Mouse (Mus musculus) layer of hippocampus, adult 2 months (tissue): ENCODE data around the gene Sinhcaf. TPM values are rescaled to one million over a fixed set of nuclear protein-coding genes. Genes with fewer than 3 reads are reported as not detected.
"Not testable (repeated sequence)": the region's sequence is repeated elsewhere in the genome, so short reads cannot be mapped to it uniquely, and the experiment has no call there.

Experiments
- DNase-seq, 2 experiments: peaks; one replicate each; pipeline ENCODE4 v3.0.0; 2022; ENCODE audit warnings: low spot score in 2 of 2
- H3K27ac ChIP-seq: fragments of 200-600 bp; 2 replicates; pipeline ENCODE4 v1.8.1; 2022
- H3K4me3 ChIP-seq: fragments of 200-600 bp; 2 replicates; pipeline ENCODE4 v1.8.1; 2022; ENCODE audit warnings: mild to moderate bottlenecking
- CTCF ChIP-seq: fragments of 200-600 bp; conservative IDR thresholded peaks from 2 replicates; pipeline ENCODE4 v1.8.1; 2022; ENCODE audit warnings: antibody characterized with exemption, mild to moderate bottlenecking, moderate library complexity
- long read RNA-seq, 2 experiments: library from polyadenylated mRNA; stranded (forward); transcript quantifications; one replicate each; pipeline ENCODE4 v2.0.0; 2021; ENCODE audit warnings: borderline mapping rate in 2 of 2
- total RNA-seq, 2 experiments: library from RNA; stranded (reverse); gene quantifications; 2 replicates each; pipeline ENCODE4 v1.2.3; 2021

Gene Sinhcaf
- 1 to 10 TPM; 2.8 to 3.3 TPM for total RNA-seq
- long read RNA-seq, experiment 1, partial matches to known transcripts = 0 of 1 reads
- long read RNA-seq, experiment 1, other reads (novel, unspliced or antisense) = 0 of 1 reads
- long read RNA-seq, experiment 2, partial matches to known transcripts = 0 of 1 reads
- long read RNA-seq, experiment 2, other reads (novel, unspliced or antisense) = 1 of 1 reads

- TF ChIP-seq CTCF = no peak
- Histone ChIP-seq H3K4me3 (peak within 1 kb of the TSS; percentile 66), H3K27ac (peak within 1 kb of the TSS; percentile 51; the same call in 1 of the 2 replicates)
- DNase-seq = peak; percentile 94 to 96
Observed at GRCm38 (mm10) chr6:148946409-148946742, at the start of gene Sinhcaf. Gene Sinhcaf (minus strand): TSS chr6:148946467.

DNA sequence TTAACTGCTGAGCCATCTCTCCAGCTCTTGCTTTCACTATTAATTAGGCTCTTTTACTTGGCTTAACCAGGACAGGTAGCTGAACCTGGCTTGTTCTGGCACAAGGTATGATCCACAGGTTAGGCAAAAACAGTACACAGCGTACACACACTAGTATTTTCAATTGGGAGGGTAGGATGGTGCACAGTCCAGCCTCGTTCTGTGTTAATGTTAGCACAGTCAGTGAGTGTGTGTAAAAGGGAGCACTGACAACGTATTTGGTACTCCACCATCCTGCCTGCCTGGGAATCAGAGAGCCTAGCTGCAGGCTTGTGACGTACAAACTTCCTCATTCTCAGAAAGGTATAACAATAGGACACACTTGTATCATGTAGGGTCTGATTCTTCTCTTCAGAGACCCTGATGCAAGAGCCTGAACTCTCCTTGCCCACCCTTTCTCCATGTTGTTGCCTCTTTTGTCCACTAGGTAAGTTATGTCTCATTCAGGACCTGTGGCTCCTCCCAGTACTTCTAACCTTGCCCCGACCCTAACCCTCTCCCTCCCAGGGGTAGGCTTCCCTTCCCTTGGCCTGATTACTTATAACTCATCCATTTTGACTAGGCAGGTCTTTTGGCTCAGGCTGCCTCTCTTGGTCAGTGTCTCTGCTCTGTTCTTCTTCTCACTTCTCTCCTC lies 48.2 kb upstream of the Sinhcaf start:
- Histone ChIP-seq H3K27ac (no peak overlapping the region), H3K4me3 (no peak overlapping the region)
- DNase-seq = no peak
- TF ChIP-seq CTCF = no peak

DNA sequence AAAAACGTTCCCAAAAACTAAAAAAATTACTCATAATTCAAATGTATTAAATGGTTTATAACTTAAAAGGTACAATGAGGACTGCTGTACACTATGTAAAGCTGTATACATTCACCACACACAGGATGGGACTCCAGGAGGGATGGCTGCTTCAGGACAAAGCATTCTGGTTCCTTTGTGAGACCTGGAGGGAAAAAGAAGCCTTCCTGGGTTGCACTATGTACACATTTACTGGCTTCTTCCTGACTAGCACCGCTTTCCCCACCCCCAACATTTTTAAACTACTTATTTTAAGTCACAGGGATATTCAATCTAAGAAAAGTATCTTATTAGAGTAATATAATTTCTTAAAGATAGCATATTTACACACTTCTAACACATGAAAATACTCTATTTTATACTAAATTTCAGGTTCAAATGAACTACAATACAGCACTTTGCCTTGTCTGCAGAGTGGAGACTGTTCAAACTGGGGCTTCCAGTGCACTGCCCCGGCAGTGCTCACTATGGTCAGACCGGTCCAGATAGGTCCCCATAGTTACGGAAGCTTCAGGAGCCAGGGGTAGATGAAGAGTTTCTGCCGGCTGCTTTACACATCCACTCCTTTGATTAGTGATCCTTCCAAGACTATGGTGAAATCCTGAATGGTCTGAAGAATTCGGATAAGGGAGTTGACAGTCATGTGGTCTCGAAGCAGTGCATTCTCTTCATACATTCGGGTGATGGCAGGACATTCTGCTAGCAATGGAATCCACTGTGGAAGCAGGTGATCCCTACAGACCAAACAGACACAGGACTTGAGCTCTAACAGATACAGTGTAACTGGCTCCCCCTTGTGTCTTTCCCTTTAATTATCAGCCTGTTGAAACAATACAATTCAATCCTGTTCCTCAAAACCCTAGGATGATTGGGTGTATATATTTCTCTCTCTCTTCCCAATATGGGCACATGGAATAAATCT lies 47.1 kb upstream of the Sinhcaf start:
- peak in 1 of 2 experiments; percentile 11 for DNase-seq
- Histone ChIP-seq H3K27ac (no peak overlapping the region), H3K4me3 (no peak overlapping the region)
- peak; percentile 72 for TF ChIP-seq CTCF

- Histone ChIP-seq H3K4me3 (no peak overlapping the region), H3K27ac (no peak overlapping the region)
- no peak for TF ChIP-seq CTCF
- DNase-seq = no peak
Observed at GRCm38 (mm10) chr6:148992373-148993116, 46.3 kb upstream of the Sinhcaf start.

- H3K27ac ChIP-seq = no peak overlapping the region
- TF ChIP-seq CTCF = no peak
- DNase-seq = no peak
- no peak overlapping the region for H3K4me3 ChIP-seq
Observed at GRCm38 (mm10) chr6:148991660-148992372, 45.5 kb upstream of the Sinhcaf start.

- not testable (repeated sequence) for DNase-seq, H3K27ac ChIP-seq, H3K4me3 ChIP-seq
Observed at GRCm38 (mm10) chr6:148989792-148990491, 43.7 kb upstream of the Sinhcaf start.

DNA sequence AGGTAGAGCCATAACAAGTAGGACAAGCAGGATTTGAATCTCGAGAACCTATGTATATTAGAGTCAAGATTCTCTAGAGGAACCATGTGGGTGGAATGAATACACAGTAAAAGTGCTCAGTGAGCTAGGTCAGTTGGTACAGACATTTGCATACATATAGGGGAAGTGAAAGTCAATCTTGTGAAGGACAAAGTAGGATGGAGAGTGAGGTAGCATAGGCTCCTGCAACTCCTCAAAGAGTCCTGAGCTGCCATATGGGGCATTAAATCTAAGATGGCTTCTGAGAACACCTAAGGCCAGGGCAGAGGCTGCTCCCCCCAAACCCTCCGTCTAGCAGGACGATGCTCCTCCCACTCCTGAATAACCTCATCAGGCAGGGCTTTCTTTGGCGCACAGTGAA lies 39.7 kb upstream of the Sinhcaf start:
- no peak overlapping the region for H3K4me3 ChIP-seq
- no peak for TF ChIP-seq CTCF
- no peak overlapping the region for H3K27ac ChIP-seq
- no peak for DNase-seq

- no peak for DNase-seq
- no peak for TF ChIP-seq CTCF
- Histone ChIP-seq H3K27ac (no peak overlapping the region), H3K4me3 (no peak overlapping the region)
Observed at GRCm38 (mm10) chr6:148980495-148980894, 34.2 kb upstream of the Sinhcaf start.

GRCm38 (mm10) chr6:148975096-148975495 lies 28.8 kb upstream of the Sinhcaf start:
- Histone ChIP-seq H3K4me3 (no peak overlapping the region), H3K27ac (no peak overlapping the region)
- TF ChIP-seq CTCF = no peak
- no peak for DNase-seq

DNA sequence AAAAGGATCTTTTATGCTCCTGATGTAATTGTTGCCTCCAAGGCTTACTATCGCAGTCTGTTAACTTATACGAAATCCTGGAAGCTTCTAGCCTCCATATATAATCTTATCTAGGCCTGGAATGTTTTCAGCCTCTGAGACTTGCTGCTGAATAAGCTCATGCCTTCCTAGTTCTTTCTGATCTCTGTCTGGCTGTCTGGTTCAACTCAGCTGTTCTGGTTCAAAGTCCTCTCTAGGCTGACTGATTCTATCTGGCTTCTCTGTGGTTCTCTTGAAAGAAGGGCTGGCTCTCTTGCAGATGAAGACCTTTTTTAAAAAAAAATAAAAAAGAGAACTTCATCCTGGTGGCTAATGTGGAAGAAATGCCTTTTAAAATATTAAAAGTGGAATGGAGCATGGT lies 26.6 kb upstream of the Sinhcaf start:
- no peak for DNase-seq
- H3K27ac ChIP-seq = no peak overlapping the region
- no peak for TF ChIP-seq CTCF
- no peak overlapping the region for H3K4me3 ChIP-seq

DNA sequence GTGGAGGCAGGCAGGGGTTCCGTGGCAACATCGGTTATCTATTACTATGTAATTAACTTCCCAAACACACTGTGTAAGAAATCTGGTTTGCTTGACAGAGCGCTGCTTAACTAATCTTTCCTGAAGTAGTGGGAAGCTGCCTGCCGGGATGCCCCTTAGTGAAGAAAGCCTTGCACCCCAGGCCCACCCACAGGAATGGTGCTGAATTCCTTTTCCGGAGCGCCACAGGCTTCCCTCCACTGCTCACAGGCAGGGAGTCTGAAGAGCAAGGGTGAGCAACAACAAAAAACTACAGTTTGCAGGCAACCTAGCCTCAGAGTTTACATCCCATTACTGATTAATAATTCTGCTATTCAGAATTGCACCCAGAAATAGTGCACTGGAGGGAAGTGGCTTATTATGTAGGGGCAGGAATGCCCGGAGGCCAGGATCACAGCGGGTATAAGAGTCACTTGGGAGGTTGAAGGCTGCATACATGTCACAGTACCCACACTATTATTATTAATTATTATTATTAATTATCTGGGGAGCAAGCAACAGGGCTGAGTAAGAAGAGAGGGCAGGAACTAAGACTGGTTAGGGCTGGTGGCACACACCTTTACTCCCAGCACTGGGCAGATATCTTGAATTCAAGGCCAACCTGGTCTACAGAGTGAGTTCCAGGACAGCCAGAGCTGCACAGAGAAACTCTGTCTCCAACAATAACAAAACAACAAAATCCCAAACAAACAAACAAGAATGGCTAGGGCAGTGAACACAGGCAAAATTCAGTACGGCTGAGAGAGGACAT lies 26.0 kb upstream of the Sinhcaf start:
- TF ChIP-seq CTCF = no peak

More for the DNA sequence above, 26.0 kb upstream of the Sinhcaf start:
- no peak for DNase-seq
- Histone ChIP-seq H3K4me3 (no peak overlapping the region), H3K27ac (no peak overlapping the region)
